Mouse (Mus musculus) MN1 (cell line): Measurements from ENCODE around the gene Tmem178b.

ENCODE experiments used
- DNase-seq: peaks from one replicate; pipeline ENCODE4 v3.0.0-alpha.2; 2016; ENCODE audit warnings: low spot score

Gene Tmem178b

GRCm38 (mm10) chr6:40015711-40016460, 142.8 kb downstream of the Tmem178b start:
- DNase-seq, result no peak

GRCm38 (mm10) chr6:40019396-40019795, 146.3 kb downstream of the Tmem178b start:
- no peak for DNase-seq

DNA sequence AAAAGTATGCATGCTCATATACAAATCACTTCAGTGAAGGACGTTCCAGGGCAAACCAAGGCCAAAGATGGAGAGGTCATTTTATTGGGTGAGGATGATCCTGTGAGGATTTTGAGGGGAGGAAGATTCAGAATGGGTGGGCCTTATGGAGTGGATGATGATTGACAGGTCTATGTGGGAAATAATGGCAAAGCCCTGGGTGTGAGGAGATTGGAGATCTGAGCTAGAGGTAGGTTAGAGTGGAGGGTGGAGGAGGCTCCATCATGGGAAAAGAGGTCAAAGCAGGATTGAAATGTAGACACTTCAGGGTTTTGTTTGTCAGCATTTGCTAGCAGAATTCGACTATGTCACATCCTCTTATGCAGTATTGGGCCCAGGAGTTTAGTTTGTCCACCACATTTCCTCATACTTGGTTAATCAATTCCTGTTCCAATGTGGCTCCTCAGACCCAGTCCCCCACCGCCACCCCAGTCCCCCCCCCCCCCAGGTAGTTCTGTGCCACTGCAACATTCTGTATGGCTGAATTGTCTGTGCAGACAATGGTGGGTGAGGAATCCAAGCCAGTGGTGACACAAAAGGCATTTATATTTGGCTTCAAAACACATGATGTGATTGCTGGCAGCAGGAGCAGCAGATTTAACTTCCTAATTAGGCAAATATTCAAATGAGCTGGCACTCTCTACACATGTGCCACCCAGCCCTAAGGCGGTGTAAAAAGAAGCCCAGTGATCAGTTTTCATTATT, 150.7 kb downstream of the Tmem178b start:
- no peak for DNase-seq

- no peak for DNase-seq
Measured at GRCm38 (mm10) chr6:40024336-40024934, 151.4 kb downstream of the Tmem178b start.

DNA sequence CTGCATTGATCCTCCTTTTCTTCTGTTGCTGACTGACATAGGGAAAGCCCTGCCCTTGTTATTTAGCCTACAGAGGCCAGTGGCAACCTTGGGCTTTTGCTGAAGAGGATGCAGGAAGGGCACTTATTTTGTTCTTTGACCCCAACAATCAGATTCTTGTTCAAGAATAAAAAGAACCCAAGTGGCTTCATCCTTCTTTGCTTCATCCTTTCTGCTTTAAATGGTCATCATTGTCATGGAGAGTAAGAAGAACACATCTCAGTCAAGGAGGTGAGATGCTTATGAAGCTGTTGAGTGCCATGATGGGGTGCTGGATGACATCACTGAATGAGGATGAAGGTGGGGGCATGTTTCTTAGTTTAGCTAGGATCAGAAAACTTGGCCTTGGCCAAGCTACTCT, 159.8 kb downstream of the Tmem178b start:
- no peak for DNase-seq

DNA sequence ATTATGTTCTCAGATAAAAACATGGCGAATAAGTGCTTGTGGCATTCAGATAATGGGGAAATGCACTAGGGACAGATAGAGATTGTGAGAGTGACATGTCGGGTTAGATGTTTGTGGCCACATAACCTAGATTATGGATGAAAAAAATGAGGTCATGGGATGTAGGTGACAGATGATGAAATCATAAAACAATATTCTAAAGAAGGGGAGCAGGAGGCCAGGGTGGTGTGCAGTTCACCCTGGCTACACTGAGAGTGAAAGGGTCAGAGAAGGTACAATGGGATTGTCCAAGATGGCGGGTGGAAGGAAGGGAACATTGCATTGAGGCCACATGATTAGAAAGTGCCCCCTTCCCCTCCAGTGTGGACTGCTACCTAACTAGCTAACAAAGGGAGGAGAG, 160.9 kb downstream of the Tmem178b start:
- no peak for DNase-seq

- no peak for DNase-seq
Measured at GRCm38 (mm10) chr6:40048969-40049908, 176.2 kb downstream of the Tmem178b start.

DNA sequence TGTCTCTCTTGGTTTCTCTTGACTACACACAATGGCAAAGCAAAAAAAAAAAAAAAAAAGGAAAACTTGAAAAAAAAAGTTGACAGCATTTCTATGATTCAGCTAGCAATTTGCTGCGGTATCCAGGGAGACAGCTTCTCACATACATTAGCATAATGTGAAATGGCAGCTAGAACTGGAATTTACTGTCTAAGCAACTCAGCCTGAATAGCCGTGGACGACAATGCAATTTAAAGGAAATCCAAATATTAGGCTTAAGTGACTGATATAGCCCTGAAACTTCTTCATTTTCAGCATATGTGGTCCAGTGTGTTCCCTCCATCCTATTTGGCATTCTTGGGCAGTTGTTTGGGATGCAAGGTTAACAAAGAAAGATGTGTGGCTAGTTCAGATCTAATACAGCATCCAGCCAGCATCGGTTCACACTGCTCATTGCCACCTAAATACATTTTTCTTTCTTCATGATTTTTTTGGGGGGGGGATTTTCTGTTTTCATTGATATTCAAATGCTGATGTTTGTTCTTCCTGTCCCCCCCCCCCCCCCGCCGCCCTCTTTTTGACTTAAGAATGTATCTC, 176.9 kb downstream of the Tmem178b start:
- no peak for DNase-seq

DNA sequence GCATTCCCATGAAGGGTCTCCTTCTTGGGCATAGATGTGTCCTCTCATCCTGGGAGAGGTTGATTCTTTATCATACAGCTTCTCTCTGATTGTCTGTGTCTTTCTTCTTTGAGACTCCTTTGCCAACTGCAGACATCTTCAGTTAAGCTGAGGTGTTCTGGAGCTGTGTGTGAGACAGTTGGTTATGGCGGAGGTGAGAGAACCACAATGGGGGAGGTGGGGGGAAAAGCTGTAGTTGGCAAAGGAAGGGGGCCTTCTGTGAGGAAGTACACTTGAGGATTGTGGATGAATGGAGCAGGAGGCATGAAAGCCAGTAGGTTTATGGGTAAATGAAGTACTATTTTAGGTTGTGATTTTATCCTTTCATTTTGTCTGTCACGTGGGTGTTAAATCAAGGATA, 178.6 kb downstream of the Tmem178b start:
- DNase-seq, result no peak

DNA sequence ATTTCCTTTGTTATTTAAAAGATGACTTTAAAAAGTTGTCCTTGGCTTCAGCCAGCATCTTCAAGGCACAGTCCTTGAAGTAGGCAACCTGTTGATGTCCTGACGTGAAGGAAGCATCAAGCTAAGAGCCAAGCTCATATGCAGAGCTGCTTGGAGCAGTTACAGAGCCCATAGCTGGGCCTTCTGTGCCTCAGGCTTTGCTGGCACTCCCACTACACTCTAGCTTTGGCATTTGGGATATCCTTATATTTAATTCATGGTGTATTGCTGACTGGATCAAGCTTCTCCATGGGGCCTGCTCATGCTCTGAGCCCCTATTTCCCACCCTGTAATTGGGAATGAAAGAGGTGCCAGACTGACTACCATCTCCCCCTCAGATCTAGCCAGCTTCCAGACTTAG, 179.5 kb downstream of the Tmem178b start:
- no peak for DNase-seq

GRCm38 (mm10) chr6:40059466-40059865, 186.4 kb downstream of the Tmem178b start:
- no peak for DNase-seq

DNA sequence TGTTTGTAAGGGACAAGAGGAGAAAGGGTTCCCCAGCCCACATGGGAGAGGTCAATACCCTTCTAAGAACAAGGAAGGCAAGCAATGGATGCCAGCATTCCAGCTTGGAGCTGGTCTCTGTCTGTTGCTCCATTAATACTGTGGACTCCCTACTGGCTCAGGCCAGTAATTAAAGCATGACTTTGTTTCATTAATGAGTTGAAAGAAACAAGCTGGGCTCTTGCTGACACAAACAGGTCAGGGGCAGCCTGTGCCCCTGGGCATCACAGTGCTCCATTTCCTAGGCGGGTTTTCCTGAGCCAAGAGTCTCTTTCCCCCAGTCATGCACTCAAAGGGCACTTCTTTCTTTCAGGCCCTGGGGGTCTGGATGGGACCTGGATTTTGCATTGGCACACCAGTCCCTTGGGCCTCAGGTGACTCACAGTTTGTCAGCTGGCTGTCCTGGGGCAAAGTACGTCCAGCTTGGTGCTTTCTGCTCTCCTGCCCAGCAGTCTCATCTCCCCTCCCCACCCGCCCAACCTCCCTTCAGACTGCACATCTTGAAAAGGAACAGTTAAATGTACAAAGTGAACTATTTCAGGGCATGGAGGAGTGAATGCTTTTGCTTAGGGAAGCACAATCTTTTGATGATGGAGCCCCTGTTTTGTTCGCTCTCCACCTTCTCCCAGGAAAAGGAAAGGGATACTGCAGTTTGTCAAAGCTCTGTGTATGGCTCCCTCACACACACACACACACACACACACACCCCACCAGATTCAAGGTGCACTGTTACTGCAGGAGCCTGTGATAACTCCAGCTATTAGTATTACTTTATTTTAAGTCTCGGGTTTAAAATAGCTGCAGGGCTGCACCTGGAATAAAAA, 188.5 kb downstream of the Tmem178b start:
- no peak for DNase-seq

- DNase-seq, result no peak
Measured at GRCm38 (mm10) chr6:40062190-40062501, 189.1 kb downstream of the Tmem178b start.

DNA sequence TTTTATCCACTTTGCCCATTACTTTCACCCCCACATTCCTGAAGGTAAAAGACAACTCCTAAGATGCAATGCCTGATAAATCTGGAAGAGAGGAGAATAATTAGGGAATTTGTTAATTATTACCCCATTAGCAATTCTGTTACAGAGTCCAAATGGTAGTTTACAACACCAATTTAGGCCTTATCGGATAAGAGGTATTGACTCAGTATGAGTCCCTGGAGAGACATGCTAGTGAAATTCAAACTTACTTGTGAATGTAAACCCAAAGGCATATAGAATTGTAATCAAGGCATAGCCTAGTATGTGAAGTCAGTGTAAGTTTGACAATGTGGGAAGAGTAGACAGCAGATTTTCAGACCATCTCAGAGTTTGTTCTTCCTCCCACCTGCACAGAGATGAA, 190.4 kb downstream of the Tmem178b start:
- no peak for DNase-seq

DNA sequence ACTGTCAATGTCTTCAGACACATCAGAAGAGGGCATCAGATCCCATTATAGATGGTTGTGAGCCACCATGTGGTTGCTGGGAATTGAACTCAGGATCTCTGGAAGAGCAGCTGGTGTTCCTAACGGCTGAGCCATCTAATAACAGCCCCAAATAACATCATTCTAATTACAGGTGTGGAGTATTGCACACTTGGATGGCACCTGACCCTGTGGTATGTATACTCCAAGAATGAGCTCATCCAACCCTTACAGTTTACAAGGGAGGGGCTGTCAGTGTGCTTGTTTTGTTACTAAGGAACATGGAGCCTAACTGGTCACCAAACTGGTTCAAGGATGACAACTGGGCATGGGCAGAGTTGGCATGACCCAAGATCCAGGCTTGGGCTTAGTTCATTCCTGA, 190.8 kb downstream of the Tmem178b start:
- no peak for DNase-seq

GRCm38 (mm10) chr6:40064342-40064741, 191.3 kb downstream of the Tmem178b start:
- no peak for DNase-seq

DNA sequence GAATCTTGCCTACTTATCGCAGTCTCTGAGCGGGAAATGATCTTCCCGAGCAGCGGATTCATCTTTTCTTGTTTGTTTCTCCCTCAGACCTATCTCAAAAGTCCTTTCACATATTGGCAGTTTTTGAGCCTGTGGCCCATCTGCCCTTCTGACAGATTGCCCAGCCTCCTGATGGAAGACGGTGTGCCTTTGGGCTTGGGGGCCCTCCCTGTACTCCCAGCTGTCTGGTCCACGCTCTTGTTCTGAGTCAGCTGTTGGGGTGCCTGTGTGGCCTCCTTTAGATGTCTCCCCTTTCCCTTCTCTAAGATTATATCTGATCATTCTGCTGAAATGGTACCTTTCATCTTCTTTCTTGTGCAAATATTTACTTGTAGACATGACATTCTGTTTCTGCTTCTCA, 195.4 kb downstream of the Tmem178b start:
- no peak for DNase-seq

DNA sequence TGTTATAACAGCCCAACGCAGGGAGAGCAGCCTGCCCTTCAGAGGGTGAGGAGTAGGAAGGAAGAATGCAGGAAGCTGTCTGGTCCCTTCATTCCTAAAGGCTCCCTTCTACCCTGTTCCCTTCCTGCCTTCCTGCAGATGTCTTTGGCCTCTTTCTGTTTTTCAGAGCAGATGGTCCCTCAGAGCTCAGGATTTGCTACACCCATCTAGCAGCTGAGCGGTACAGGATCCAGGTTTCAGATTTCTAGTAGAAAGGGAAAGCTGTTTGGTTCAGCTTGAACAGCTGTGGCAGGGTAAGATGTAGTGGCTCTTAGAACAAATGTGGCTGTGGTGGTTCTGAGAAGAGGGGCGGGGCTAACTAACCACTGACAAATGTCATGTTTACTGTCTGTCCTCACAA, 197.9 kb downstream of the Tmem178b start:
- DNase-seq, result no peak

DNA sequence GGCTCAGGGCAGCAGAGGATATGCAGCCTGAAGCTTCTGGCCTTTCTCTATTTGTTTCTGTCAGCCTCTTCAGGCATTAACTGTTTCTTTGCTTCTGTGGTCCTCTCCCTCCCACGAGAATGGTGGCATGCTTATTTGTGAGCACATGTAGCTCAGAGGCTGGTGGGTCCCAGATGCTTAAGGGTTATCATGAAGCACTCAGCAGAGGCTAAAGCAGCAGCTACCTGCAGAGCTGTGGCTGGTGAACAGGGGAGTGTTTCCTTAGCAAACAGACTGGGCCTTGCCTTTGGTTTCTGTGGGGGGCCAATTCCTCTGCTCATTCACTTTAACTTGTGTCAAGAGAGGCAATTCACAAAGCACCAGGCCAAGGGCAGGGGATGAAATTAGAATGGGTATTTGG, 203.0 kb downstream of the Tmem178b start:
- no peak for DNase-seq

GRCm38 (mm10) chr6:40076670-40077313, 203.7 kb downstream of the Tmem178b start:
- no peak for DNase-seq
